Mouse (Mus musculus): ENCODE measurements around the gene Atg5. TPM values are rescaled to one million over a fixed set of nuclear protein-coding genes. Genes with fewer than 3 reads are reported as not detected.

Gene Atg5
- polyA plus RNA-seq, 1 experiment from 2014 or later = 43.5 TPM

GRCm38 (mm10) chr10:44385227-44385626, 117.1 kb downstream of the Atg5 start:
- Histone ChIP-seq H3K4me1 (ENCODE audit: control insufficient read depth, insufficient read depth, low read length) (peaks cover 9% of the 10 kb centered on the region), H3K4me3 (replicated peaks; ENCODE audit: low read length) (no peak overlapping the region), H3K36me3 (ENCODE audit: control insufficient read depth, insufficient read depth, low read length) (no peaks in the 10 kb centered on the region), H3K9me3 (replicated peaks; ENCODE audit: control insufficient read depth, low read length) (no peaks in the 10 kb centered on the region), H3K9ac (ENCODE audit: low read length) (no peak overlapping the region), H3K4me2 (ENCODE audit: low read depth, low read length) (no peak overlapping the region), H3K27me3 (ENCODE audit: control insufficient read depth, insufficient read depth, low read length) (no peaks in the 10 kb centered on the region), H3K27ac (ENCODE audit: low read length) (no peak overlapping the region)
- WGBS = 77% methylated on average over 5 of the region's 5 CpGs
- no peak for ATAC-seq (ENCODE audit: insufficient read depth, low FRiP score)

- WGBS = 59% methylated on average over 11 of the region's 11 CpGs
- Histone ChIP-seq H3K9ac (ENCODE audit: low read length) (no peak overlapping the region), H3K9me3 (replicated peaks; ENCODE audit: control insufficient read depth, low read length) (no peaks in the 10 kb centered on the region), H3K4me2 (ENCODE audit: low read depth, low read length) (no peak overlapping the region), H3K4me3 (replicated peaks; ENCODE audit: low read length) (no peak overlapping the region), H3K27ac (ENCODE audit: low read length) (no peak overlapping the region), H3K27me3 (ENCODE audit: control insufficient read depth, insufficient read depth, low read length) (no peaks in the 10 kb centered on the region), H3K4me1 (ENCODE audit: control insufficient read depth, insufficient read depth, low read length) (no peaks in the 10 kb centered on the region), H3K36me3 (ENCODE audit: control insufficient read depth, insufficient read depth, low read length) (no peaks in the 10 kb centered on the region)
- ATAC-seq (ENCODE audit: insufficient read depth, low FRiP score) = no peak
These were observed 120.6 kb downstream of the Atg5 start for GRCm38 (mm10) chr10:44388706-44389233.

GRCm38 (mm10) chr10:44390286-44390685, 122.1 kb downstream of the Atg5 start:
- WGBS = 78% methylated on average over 5 of the region's 5 CpGs

GRCm38 (mm10) chr10:44391509-44392290, 123.5 kb downstream of the Atg5 start:
- no peaks in the 10 kb centered on the region for H3K27me3 ChIP-seq (ENCODE audit: control insufficient read depth, insufficient read depth, low read length)
- H3K9ac ChIP-seq (ENCODE audit: low read length) = no peak overlapping the region
- H3K36me3 ChIP-seq (ENCODE audit: control insufficient read depth, insufficient read depth, low read length) = no peaks in the 10 kb centered on the region
- no peaks in the 10 kb centered on the region for H3K9me3 ChIP-seq (replicated peaks; ENCODE audit: control insufficient read depth, low read length)
- no peak overlapping the region for H3K27ac ChIP-seq (ENCODE audit: low read length)
- no peak overlapping the region for H3K4me2 ChIP-seq (ENCODE audit: low read depth, low read length)
- no peak for ATAC-seq (ENCODE audit: insufficient read depth, low FRiP score)
- no peaks in the 10 kb centered on the region for H3K4me1 ChIP-seq (ENCODE audit: control insufficient read depth, insufficient read depth, low read length)
- WGBS = 42% methylated on average over 12 of the region's 12 CpGs
- H3K4me3 ChIP-seq (replicated peaks; ENCODE audit: low read length) = no peak overlapping the region

More at GRCm38 (mm10) chr10:44390286-44390685, 122.1 kb downstream of the Atg5 start:
- Histone ChIP-seq H3K36me3 (ENCODE audit: control insufficient read depth, insufficient read depth, low read length) (no peaks in the 10 kb centered on the region), H3K27me3 (ENCODE audit: control insufficient read depth, insufficient read depth, low read length) (no peaks in the 10 kb centered on the region), H3K27ac (ENCODE audit: low read length) (no peak overlapping the region), H3K9ac (ENCODE audit: low read length) (no peak overlapping the region), H3K4me2 (ENCODE audit: low read depth, low read length) (no peak overlapping the region), H3K4me1 (ENCODE audit: control insufficient read depth, insufficient read depth, low read length) (no peaks in the 10 kb centered on the region), H3K4me3 (replicated peaks; ENCODE audit: low read length) (no peak overlapping the region), H3K9me3 (replicated peaks; ENCODE audit: control insufficient read depth, low read length) (no peaks in the 10 kb centered on the region)
- no peak for ATAC-seq (ENCODE audit: insufficient read depth, low FRiP score)

GRCm38 (mm10) chr10:44392855-44393254, 124.7 kb downstream of the Atg5 start:
- ATAC-seq (ENCODE audit: insufficient read depth, low FRiP score) = no peak
- H3K9me3 ChIP-seq (replicated peaks; ENCODE audit: control insufficient read depth, low read length) = no peaks in the 10 kb centered on the region
- no peaks in the 10 kb centered on the region for H3K4me1 ChIP-seq (ENCODE audit: control insufficient read depth, insufficient read depth, low read length)
- no peaks in the 10 kb centered on the region for H3K27me3 ChIP-seq (ENCODE audit: control insufficient read depth, insufficient read depth, low read length)
- no peaks in the 10 kb centered on the region for H3K36me3 ChIP-seq (ENCODE audit: control insufficient read depth, insufficient read depth, low read length)
- no peak overlapping the region for H3K27ac ChIP-seq (ENCODE audit: low read length)
- H3K4me2 ChIP-seq (ENCODE audit: low read depth, low read length) = no peak overlapping the region
- WGBS = 79% methylated on average over 8 of the region's 8 CpGs
- H3K4me3 ChIP-seq (replicated peaks; ENCODE audit: low read length) = no peak overlapping the region
- no peak overlapping the region for H3K9ac ChIP-seq (ENCODE audit: low read length)

- Histone ChIP-seq H3K4me1 (ENCODE audit: control insufficient read depth, insufficient read depth, low read length) (no peaks in the 10 kb centered on the region), H3K4me2 (ENCODE audit: low read depth, low read length) (no peak overlapping the region), H3K27ac (ENCODE audit: low read length) (no peak overlapping the region), H3K27me3 (ENCODE audit: control insufficient read depth, insufficient read depth, low read length) (no peaks in the 10 kb centered on the region), H3K4me3 (replicated peaks; ENCODE audit: low read length) (no peak overlapping the region), H3K9ac (ENCODE audit: low read length) (no peak overlapping the region), H3K9me3 (replicated peaks; ENCODE audit: control insufficient read depth, low read length) (no peaks in the 10 kb centered on the region), H3K36me3 (ENCODE audit: control insufficient read depth, insufficient read depth, low read length) (no peaks in the 10 kb centered on the region)
- WGBS = 69% methylated on average over 3 of the region's 3 CpGs
- ATAC-seq (ENCODE audit: insufficient read depth, low FRiP score) = no peak
These were observed 132.0 kb downstream of the Atg5 start for GRCm38 (mm10) chr10:44400119-44400518.

GRCm38 (mm10) chr10:44400602-44401001, 132.4 kb downstream of the Atg5 start:
- Histone ChIP-seq H3K9ac (ENCODE audit: low read length) (no peak overlapping the region), H3K36me3 (ENCODE audit: control insufficient read depth, insufficient read depth, low read length) (no peaks in the 10 kb centered on the region), H3K27me3 (ENCODE audit: control insufficient read depth, insufficient read depth, low read length) (no peaks in the 10 kb centered on the region), H3K4me2 (ENCODE audit: low read depth, low read length) (no peak overlapping the region), H3K9me3 (replicated peaks; ENCODE audit: control insufficient read depth, low read length) (no peaks in the 10 kb centered on the region), H3K27ac (ENCODE audit: low read length) (no peak overlapping the region), H3K4me1 (ENCODE audit: control insufficient read depth, insufficient read depth, low read length) (no peaks in the 10 kb centered on the region), H3K4me3 (replicated peaks; ENCODE audit: low read length) (no peak overlapping the region)
- 61% methylated on average over 13 of the region's 13 CpGs for WGBS
- no peak for ATAC-seq (ENCODE audit: insufficient read depth, low FRiP score)

- Histone ChIP-seq H3K9me3 (replicated peaks; ENCODE audit: control insufficient read depth, low read length) (no peaks in the 10 kb centered on the region), H3K9ac (ENCODE audit: low read length) (no peak overlapping the region), H3K4me3 (replicated peaks; ENCODE audit: low read length) (no peak overlapping the region), H3K27me3 (ENCODE audit: control insufficient read depth, insufficient read depth, low read length) (no peaks in the 10 kb centered on the region), H3K27ac (ENCODE audit: low read length) (no peak overlapping the region), H3K4me1 (ENCODE audit: control insufficient read depth, insufficient read depth, low read length) (no peaks in the 10 kb centered on the region), H3K36me3 (ENCODE audit: control insufficient read depth, insufficient read depth, low read length) (no peaks in the 10 kb centered on the region), H3K4me2 (ENCODE audit: low read depth, low read length) (no peak overlapping the region)
- 80% methylated on average over 10 of the region's 10 CpGs for WGBS
- no peak for ATAC-seq (ENCODE audit: insufficient read depth, low FRiP score)
These were observed 133.4 kb downstream of the Atg5 start for GRCm38 (mm10) chr10:44401600-44401999.

- Histone ChIP-seq H3K4me1 (ENCODE audit: control insufficient read depth, insufficient read depth, low read length) (no peaks in the 10 kb centered on the region), H3K9ac (ENCODE audit: low read length) (no peak overlapping the region), H3K27ac (ENCODE audit: low read length) (no peak overlapping the region), H3K9me3 (replicated peaks; ENCODE audit: control insufficient read depth, low read length) (no peaks in the 10 kb centered on the region), H3K36me3 (ENCODE audit: control insufficient read depth, insufficient read depth, low read length) (no peaks in the 10 kb centered on the region), H3K4me2 (ENCODE audit: low read depth, low read length) (no peak overlapping the region), H3K27me3 (ENCODE audit: control insufficient read depth, insufficient read depth, low read length) (no peaks in the 10 kb centered on the region), H3K4me3 (replicated peaks; ENCODE audit: low read length) (no peak overlapping the region)
- ATAC-seq (ENCODE audit: insufficient read depth, low FRiP score) = no peak
- 64% methylated on average over 7 of the region's 7 CpGs for WGBS
These were observed 135.3 kb downstream of the Atg5 start for GRCm38 (mm10) chr10:44403415-44403814.
